Mouse (Mus musculus) forebrain, embryonic 16.5 days (tissue): ENCODE results near the gene Dok5. TPM values are rescaled to one million over a fixed set of nuclear protein-coding genes. Genes with fewer than 3 reads are reported as not detected.
A peak's percentile ranks its signal among the peaks of the same experiment; 100 is the strongest.

Experiments
- ATAC-seq: fragments of 200-750 bp; cut with Nextera tagmentation; 2 replicates; pipeline ENCODE4 v1.8.0; 2017; ENCODE audit warnings: mild to moderate bottlenecking, moderate library complexity
- H3K27ac ChIP-seq: fragments of 300-500 bp; sonication (generic); 2 replicates; pipeline ENCODE4 v1.5.1; 2014; ENCODE audit warnings: low read length, control low read depth
- H3K27me3 ChIP-seq: fragments of 300-500 bp; sonication (generic); replicated peaks from 2 replicates; pipeline ENCODE4 v1.6.1; 2014; ENCODE audit warnings: low read length; ENCODE audit not compliant: control insufficient read depth, insufficient read depth
- H3K36me3 ChIP-seq: fragments of 300-500 bp; sonication (generic); 2 replicates; pipeline ENCODE4 v1.6.1; 2014; ENCODE audit not compliant: control insufficient read depth, insufficient read depth
- H3K4me1 ChIP-seq: fragments of 300-500 bp; sonication (generic); replicated peaks from 2 replicates; pipeline ENCODE4 v1.6.1; 2014; ENCODE audit warnings: low read length; ENCODE audit not compliant: control insufficient read depth, insufficient read depth
- H3K4me2 ChIP-seq: fragments of 300-500 bp; sonication (generic); 2 replicates; pipeline ENCODE4 v1.6.1; 2014; ENCODE audit warnings: mild to moderate bottlenecking, low read length, control low read depth
- H3K4me3 ChIP-seq: fragments of 300-500 bp; sonication (generic); replicated peaks from 2 replicates; pipeline ENCODE4 v1.5.1; 2014; ENCODE audit warnings: mild to moderate bottlenecking, low read length, control low read depth
- H3K9ac ChIP-seq: fragments of 300-500 bp; sonication (generic); replicated peaks from 2 replicates; pipeline ENCODE4 v1.6.1; 2014; ENCODE audit warnings: low read depth, low read length, control low read depth
- H3K9me3 ChIP-seq: fragments of 300-500 bp; sonication (generic); 2 replicates; pipeline ENCODE4 v1.6.1; 2016; ENCODE audit warnings: low read length; ENCODE audit not compliant: control insufficient read depth
- WGBS: fragments of 180-500 bp; shearing (Covaris S2); extraction: QIAGEN DNeasy Blood & Tissue Kit; methylation state at CpG from one replicate; pipeline ENCODE4 v1.1.7; 2014; 5-methylcytosine and 5-hydroxymethylcytosine counted together
- polyA plus RNA-seq: library from polyadenylated mRNA; unstranded; fragments of >200 nt; fragmentation: Nextera tagmentation; extraction: Ambion mirVana; gene quantifications from 2 replicates; pipeline ENCODE4 v1.2.1, GENCODE M21; 2015

The Dok5 gene
- polyA plus RNA-seq, 1 experiment from 2014 or later: 96.5 TPM

- WGBS: 11% methylated on average over 8 of the region's 8 CpGs
- no peak overlapping the region for H3K4me2 ChIP-seq
- peak; percentile 41; the same call in 1 of the 2 replicates for ATAC-seq
Observed at GRCm38 (mm10) chr2:170873382-170873781, 141.8 kb downstream of the Dok5 start.

GRCm38 (mm10) chr2:170877515-170877914, 145.9 kb downstream of the Dok5 start:
- no peak overlapping the region for H3K9ac ChIP-seq
- no peak overlapping the region for H3K4me3 ChIP-seq
- no peak overlapping the region for H3K27ac ChIP-seq
- H3K4me1 ChIP-seq: peaks cover 11% of the 10 kb centered on the region
- H3K27me3 ChIP-seq: no peaks in the 10 kb centered on the region
- no peaks in the 10 kb centered on the region for H3K36me3 ChIP-seq
- H3K9me3 ChIP-seq: no peaks in the 10 kb centered on the region
- ATAC-seq: peak; percentile 66
- WGBS: 0% methylated on average over 4 of the region's 4 CpGs
- no peak overlapping the region for H3K4me2 ChIP-seq

More at GRCm38 (mm10) chr2:170873382-170873781, 141.8 kb downstream of the Dok5 start:
- Histone ChIP-seq H3K9me3 (no peaks in the 10 kb centered on the region), H3K27ac (no peak overlapping the region), H3K36me3 (no peaks in the 10 kb centered on the region), H3K9ac (no peak overlapping the region), H3K27me3 (no peaks in the 10 kb centered on the region), H3K4me1 (peaks cover 6% of the 10 kb centered on the region), H3K4me3 (no peak overlapping the region)

- peaks cover 11% of the 10 kb centered on the region for H3K4me1 ChIP-seq
- H3K4me3 ChIP-seq: no peak overlapping the region
- no peak for ATAC-seq
- H3K36me3 ChIP-seq: no peaks in the 10 kb centered on the region
- H3K27me3 ChIP-seq: no peaks in the 10 kb centered on the region
- WGBS: 65% methylated on average over 5 of the region's 5 CpGs
- H3K27ac ChIP-seq: no peak overlapping the region
- H3K9ac ChIP-seq: no peak overlapping the region
- H3K4me2 ChIP-seq: no peak overlapping the region
- no peaks in the 10 kb centered on the region for H3K9me3 ChIP-seq
Observed at GRCm38 (mm10) chr2:170877936-170878335, 146.3 kb downstream of the Dok5 start.

GRCm38 (mm10) chr2:170884209-170884801, 152.7 kb downstream of the Dok5 start:
- no peak for ATAC-seq
- Histone ChIP-seq H3K4me1 (no peaks in the 10 kb centered on the region), H3K36me3 (no peaks in the 10 kb centered on the region), H3K4me3 (no peak overlapping the region), H3K27me3 (no peaks in the 10 kb centered on the region), H3K4me2 (no peak overlapping the region), H3K27ac (no peak overlapping the region), H3K9me3 (no peaks in the 10 kb centered on the region), H3K9ac (no peak overlapping the region)
- WGBS: 53% methylated on average over 4 of the region's 4 CpGs

- H3K36me3 ChIP-seq: no peaks in the 10 kb centered on the region
- WGBS: 57% methylated on average over 9 of the region's 9 CpGs
- H3K9ac ChIP-seq: no peak overlapping the region
- H3K27ac ChIP-seq: no peak overlapping the region
- H3K4me1 ChIP-seq: no peaks in the 10 kb centered on the region
- H3K9me3 ChIP-seq: no peaks in the 10 kb centered on the region
- ATAC-seq: no peak
- no peak overlapping the region for H3K4me2 ChIP-seq
- no peaks in the 10 kb centered on the region for H3K27me3 ChIP-seq
- no peak overlapping the region for H3K4me3 ChIP-seq
Observed at GRCm38 (mm10) chr2:170887984-170888383, 156.4 kb downstream of the Dok5 start.

- no peak overlapping the region; the same call in 1 of the 2 replicates for H3K27ac ChIP-seq
- H3K4me3 ChIP-seq: no peak overlapping the region
- no peaks in the 10 kb centered on the region for H3K27me3 ChIP-seq
- no peaks in the 10 kb centered on the region for H3K9me3 ChIP-seq
- WGBS: 37% methylated on average over 8 of the region's 8 CpGs
- H3K36me3 ChIP-seq: no peaks in the 10 kb centered on the region
- H3K9ac ChIP-seq: no peak overlapping the region
- peaks cover 5% of the 10 kb centered on the region; the same call in 1 of the 2 replicates for H3K4me1 ChIP-seq
- ATAC-seq: peak; percentile 40; the same call in 1 of the 2 replicates
- no peak overlapping the region for H3K4me2 ChIP-seq
Observed at GRCm38 (mm10) chr2:170895096-170895495, 163.5 kb downstream of the Dok5 start.

GRCm38 (mm10) chr2:170902204-170903028, 170.8 kb downstream of the Dok5 start:
- H3K4me2 ChIP-seq: 0 out of 2 replicates have a peak overlapping the region, but pooled peaks have one; percentile 5
- WGBS: 7% methylated on average over 13 of the region's 13 CpGs
- H3K27ac ChIP-seq: peak overlapping the region; percentile 56; the same call in 1 of the 2 replicates
- H3K4me3 ChIP-seq: no peak overlapping the region
- H3K27me3 ChIP-seq: no peaks in the 10 kb centered on the region
- H3K36me3 ChIP-seq: no peaks in the 10 kb centered on the region
- ATAC-seq: peak; percentile 73
- peaks cover 7% of the 10 kb centered on the region; the same call in 1 of the 2 replicates for H3K4me1 ChIP-seq
- no peaks in the 10 kb centered on the region for H3K9me3 ChIP-seq
- H3K9ac ChIP-seq: no peak overlapping the region

- Histone ChIP-seq H3K9me3 (no peaks in the 10 kb centered on the region), H3K27me3 (no peaks in the 10 kb centered on the region), H3K4me3 (no peak overlapping the region), H3K9ac (no peak overlapping the region), H3K36me3 (no peaks in the 10 kb centered on the region), H3K27ac (peak overlapping the region; percentile 56; the same call in 1 of the 2 replicates), H3K4me1 (peaks cover 7% of the 10 kb centered on the region; the same call in 1 of the 2 replicates), H3K4me2 (0 out of 2 replicates have a peak overlapping the region, but pooled peaks have one; percentile 5)
- WGBS: 7% methylated on average over 7 of the region's 7 CpGs
- ATAC-seq: peak; percentile 52
Observed at GRCm38 (mm10) chr2:170903029-170903306, 171.4 kb downstream of the Dok5 start.

GRCm38 (mm10) chr2:170903367-170903766, 171.8 kb downstream of the Dok5 start:
- Histone ChIP-seq H3K4me2 (no peak overlapping the region), H3K4me1 (peaks cover 7% of the 10 kb centered on the region; the same call in 1 of the 2 replicates), H3K36me3 (no peaks in the 10 kb centered on the region), H3K9me3 (no peaks in the 10 kb centered on the region), H3K27ac (peak overlapping the region; percentile 56; the same call in 1 of the 2 replicates), H3K9ac (no peak overlapping the region), H3K4me3 (no peak overlapping the region), H3K27me3 (no peaks in the 10 kb centered on the region)
- WGBS: 94% methylated on average over 9 of the region's 9 CpGs
- no peak for ATAC-seq
